Mouse (Mus musculus): ENCODE results near the gene Patl1. TPM values are rescaled to one million over a fixed set of nuclear protein-coding genes. Genes with fewer than 3 reads are reported as not detected.
"Not testable (repeated sequence)": the region's sequence is repeated elsewhere in the genome, so short reads cannot be mapped to it uniquely, and the experiment has no call there.

The Patl1 gene
- polyA plus RNA-seq, 1 experiment from 2014 or later, result 23.5 TPM

- Histone ChIP-seq H3K4me1 (no peaks in the 10 kb centered on the region), H3K9me3 (replicated peaks) (no peaks in the 10 kb centered on the region), H3K36me3 (peaks cover 90% of the 10 kb centered on the region), H3K27ac (replicated peaks) (no peak overlapping the region), H3K4me3 (no peak overlapping the region), H3K27me3 (ENCODE audit: low read depth, poor library complexity, severe bottlenecking) (no peaks in the 10 kb centered on the region)
- no peak for DNase-seq (ENCODE audit: low spot score)
- 93% methylated on average over 2 of the region's 2 CpGs for WGBS
Observed at GRCm38 (mm10) chr19:11974223-11974540, 62.0 kb downstream of the Patl1 start.

- Histone ChIP-seq H3K4me3 (no peak overlapping the region), H3K4me1 (no peaks in the 10 kb centered on the region), H3K36me3 (peaks cover 99% of the 10 kb centered on the region), H3K27ac (replicated peaks) (no peak overlapping the region), H3K9me3 (replicated peaks) (no peaks in the 10 kb centered on the region), H3K27me3 (ENCODE audit: low read depth, poor library complexity, severe bottlenecking) (no peaks in the 10 kb centered on the region)
- WGBS, result 90% methylated on average over 4 of the region's 4 CpGs
- DNase-seq (ENCODE audit: low spot score), result no peak
Observed at GRCm38 (mm10) chr19:11975683-11976082, 63.5 kb downstream of the Patl1 start.

GRCm38 (mm10) chr19:11977363-11977762 is 65.2 kb downstream of the Patl1 start:
- Histone ChIP-seq H3K4me3 (no peak overlapping the region), H3K4me1 (no peaks in the 10 kb centered on the region), H3K27ac (replicated peaks) (no peak overlapping the region), H3K27me3 (ENCODE audit: low read depth, poor library complexity, severe bottlenecking) (no peaks in the 10 kb centered on the region), H3K9me3 (replicated peaks) (no peaks in the 10 kb centered on the region), H3K36me3 (peaks cover 99% of the 10 kb centered on the region)
- no peak for DNase-seq (ENCODE audit: low spot score)
- WGBS, result 88% methylated on average over 5 of the region's 5 CpGs

GRCm38 (mm10) chr19:11980471-11980870 is 68.3 kb downstream of the Patl1 start:
- H3K27ac ChIP-seq (replicated peaks), result no peak overlapping the region
- DNase-seq (ENCODE audit: low spot score), result no peak
- H3K4me3 ChIP-seq, result no peak overlapping the region
- WGBS, result 92% methylated on average over 4 of the region's 4 CpGs
- H3K9me3 ChIP-seq (replicated peaks), result no peaks in the 10 kb centered on the region
- H3K4me1 ChIP-seq, result no peaks in the 10 kb centered on the region
- no peaks in the 10 kb centered on the region for H3K27me3 ChIP-seq (ENCODE audit: low read depth, poor library complexity, severe bottlenecking)
- peaks cover 97% of the 10 kb centered on the region for H3K36me3 ChIP-seq

GRCm38 (mm10) chr19:11984614-11985013 is 72.4 kb downstream of the Patl1 start:
- not testable (repeated sequence) for H3K27me3 ChIP-seq (ENCODE audit: low read depth, poor library complexity, severe bottlenecking); H3K27ac ChIP-seq (replicated peaks); H3K4me3 ChIP-seq; H3K4me1 ChIP-seq; DNase-seq (ENCODE audit: low spot score); H3K9me3 ChIP-seq (replicated peaks)
- H3K36me3 ChIP-seq, result peaks cover 97% of the 10 kb centered on the region
- WGBS, result 88% methylated on average over 5 of the region's 5 CpGs

- DNase-seq (ENCODE audit: low spot score), result no peak
- no peak overlapping the region for H3K27ac ChIP-seq (replicated peaks)
- 92% methylated on average over 3 of the region's 3 CpGs for WGBS
- no peak overlapping the region for H3K4me3 ChIP-seq
- H3K4me1 ChIP-seq, result no peaks in the 10 kb centered on the region
- no peaks in the 10 kb centered on the region for H3K9me3 ChIP-seq (replicated peaks)
- no peaks in the 10 kb centered on the region for H3K27me3 ChIP-seq (ENCODE audit: low read depth, poor library complexity, severe bottlenecking)
- peaks cover 96% of the 10 kb centered on the region for H3K36me3 ChIP-seq
Observed at GRCm38 (mm10) chr19:11987841-11988240, 75.6 kb downstream of the Patl1 start.

- no peak overlapping the region for H3K27ac ChIP-seq (replicated peaks)
- H3K9me3 ChIP-seq (replicated peaks), result no peaks in the 10 kb centered on the region
- H3K4me3 ChIP-seq, result no peak overlapping the region
- H3K4me1 ChIP-seq, result no peaks in the 10 kb centered on the region
- DNase-seq (ENCODE audit: low spot score), result no peak
- no peaks in the 10 kb centered on the region for H3K27me3 ChIP-seq (ENCODE audit: low read depth, poor library complexity, severe bottlenecking)
- WGBS, result 98% methylated on average over 7 of the region's 7 CpGs
- H3K36me3 ChIP-seq, result peaks cover 93% of the 10 kb centered on the region
Observed at GRCm38 (mm10) chr19:11989334-11989733, 77.1 kb downstream of the Patl1 start.

- Histone ChIP-seq H3K27ac (replicated peaks) (no peak overlapping the region), H3K27me3 (ENCODE audit: low read depth, poor library complexity, severe bottlenecking) (no peaks in the 10 kb centered on the region), H3K36me3 (peaks cover 84% of the 10 kb centered on the region), H3K4me3 (no peak overlapping the region), H3K9me3 (replicated peaks) (no peaks in the 10 kb centered on the region), H3K4me1 (no peaks in the 10 kb centered on the region)
- WGBS, result 94% methylated on average over 9 of the region's 9 CpGs
- no peak for DNase-seq (ENCODE audit: low spot score)
Observed at GRCm38 (mm10) chr19:11992034-11992433, 79.8 kb downstream of the Patl1 start.

- WGBS, result 94% methylated on average over 10 of the region's 10 CpGs
- no peak for DNase-seq (ENCODE audit: low spot score)
- no peak overlapping the region for H3K4me3 ChIP-seq
- no peaks in the 10 kb centered on the region for H3K27me3 ChIP-seq (ENCODE audit: low read depth, poor library complexity, severe bottlenecking)
- no peaks in the 10 kb centered on the region for H3K9me3 ChIP-seq (replicated peaks)
- H3K4me1 ChIP-seq, result no peaks in the 10 kb centered on the region
- peaks cover 79% of the 10 kb centered on the region for H3K36me3 ChIP-seq
- H3K27ac ChIP-seq (replicated peaks), result no peak overlapping the region
Observed at GRCm38 (mm10) chr19:11992441-11993029, 80.3 kb downstream of the Patl1 start.

Small RNA genes within 50 kb of the gene (microRNA-seq; reads per million reads assigned to microRNA genes)
- 13.5 reads per million, percentile 26 among the genes with 10 or more reads in this experiment for gene Mir6994

Other genes with a start within 250 kb of the Patl1 start
- gene Oosp1, start 221.2 kb upstream of the Patl1 start, polyA plus RNA-seq (2016; fragmentation: Nextera tagmentation; extraction: Ambion mirVana), result not detected in 2 replicates
- not detected in 2 replicates for gene Oosp3, start 215.3 kb upstream of the Patl1 start, polyA plus RNA-seq (2016; fragmentation: Nextera tagmentation; extraction: Ambion mirVana)
- gene Gif, start 164.8 kb upstream of the Patl1 start, polyA plus RNA-seq (2016; fragmentation: Nextera tagmentation; extraction: Ambion mirVana), result not detected in 2 replicates
- 56.0 and 57.6 TPM in 2 replicates for gene Mrpl16, start 142.0 kb upstream of the Patl1 start, polyA plus RNA-seq (2016; fragmentation: Nextera tagmentation; extraction: Ambion mirVana)
- gene Stx3, start 93.0 kb upstream of the Patl1 start, polyA plus RNA-seq (2016; fragmentation: Nextera tagmentation; extraction: Ambion mirVana), result 13.7 and 16.0 TPM in 2 replicates
- gene Olfr1417, start 73.2 kb upstream of the Patl1 start, polyA plus RNA-seq (2016; fragmentation: Nextera tagmentation; extraction: Ambion mirVana), result not detected in 2 replicates
- not detected in 2 replicates for gene Olfr1418, start 51.3 kb upstream of the Patl1 start, polyA plus RNA-seq (2016; fragmentation: Nextera tagmentation; extraction: Ambion mirVana)
- gene Olfr1419, start 37.3 kb upstream of the Patl1 start, polyA plus RNA-seq (2016; fragmentation: Nextera tagmentation; extraction: Ambion mirVana), result not detected in 2 replicates
- not detected in 2 replicates for gene Olfr1420, start 25.8 kb upstream of the Patl1 start, polyA plus RNA-seq (2016; fragmentation: Nextera tagmentation; extraction: Ambion mirVana)
- gene Osbp, start 53.5 kb downstream of the Patl1 start, polyA plus RNA-seq (2016; fragmentation: Nextera tagmentation; extraction: Ambion mirVana), result 2.7 and 2.9 TPM in 2 replicates
- 0.02 TPM in 1 of 2 replicates, not detected in the other for gene Olfr1423, start 128.9 kb downstream of the Patl1 start, polyA plus RNA-seq (2016; fragmentation: Nextera tagmentation; extraction: Ambion mirVana)
- gene Olfr1424, start 150.3 kb downstream of the Patl1 start, polyA plus RNA-seq (2016; fragmentation: Nextera tagmentation; extraction: Ambion mirVana), result not detected in 2 replicates
- not detected in 2 replicates for gene Olfr1425, start 165.3 kb downstream of the Patl1 start, polyA plus RNA-seq (2016; fragmentation: Nextera tagmentation; extraction: Ambion mirVana)
- gene Olfr1426, start 179.6 kb downstream of the Patl1 start, polyA plus RNA-seq (2016; fragmentation: Nextera tagmentation; extraction: Ambion mirVana), result not detected in 2 replicates
- gene Olfr1427, start 190.9 kb downstream of the Patl1 start, polyA plus RNA-seq (2016; fragmentation: Nextera tagmentation; extraction: Ambion mirVana), result not detected in 2 replicates
- not detected in 2 replicates for gene Olfr1428, start 203.5 kb downstream of the Patl1 start, polyA plus RNA-seq (2016; fragmentation: Nextera tagmentation; extraction: Ambion mirVana)
- gene Olfr76, start 210.8 kb downstream of the Patl1 start, polyA plus RNA-seq (2016; fragmentation: Nextera tagmentation; extraction: Ambion mirVana), result not detected in 2 replicates